Mouse (Mus musculus) erythroblast, embryonic 14.5 days (primary cell): ENCODE data around the gene Pgm2.

Experiments
- GATA1 ChIP-seq: IDR thresholded peaks from 2 replicates; pipeline ENCODE4 v1.6.1; 2012; ENCODE audit warnings: low read length, inconsistent platforms, mixed read lengths
- TAL1 ChIP-seq: IDR thresholded peaks from 3 replicates; pipeline ENCODE4 v1.6.1; 2012; ENCODE audit warnings: low read length, inconsistent platforms, mixed read lengths

DNA sequence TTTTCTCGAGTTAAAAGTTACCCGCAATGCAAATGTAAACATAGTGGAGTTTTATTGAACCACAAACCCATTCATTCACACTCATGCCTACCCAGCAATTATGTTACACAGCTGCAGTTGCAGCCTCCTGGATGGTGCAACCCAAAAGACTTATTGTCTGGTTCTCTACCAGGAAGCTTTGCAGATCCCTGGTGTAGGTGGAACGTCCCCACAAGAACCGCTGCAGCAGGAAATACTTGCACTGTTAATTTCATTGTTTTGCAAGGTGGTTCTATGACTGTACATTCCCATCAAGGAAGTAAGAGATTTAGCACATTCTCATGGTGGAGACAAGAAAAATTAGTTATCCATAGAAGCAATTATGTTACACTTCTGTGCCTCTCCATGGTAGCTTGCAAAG, 15.4 kb upstream of the Pgm2 start:
- no peak for TF ChIP-seq GATA1
- no peak for TF ChIP-seq TAL1
